Mouse (Mus musculus) liver, embryonic 15.5 days (tissue): ENCODE results near the gene Tbc1d13. TPM values are rescaled to one million over a fixed set of nuclear protein-coding genes. Genes with fewer than 3 reads are reported as not detected.
"Not testable (repeated sequence)": the region's sequence is repeated elsewhere in the genome, so short reads cannot be mapped to it uniquely, and the experiment has no call there.

ENCODE experiments used
- ATAC-seq: fragments of 200-750 bp; cut with Nextera tagmentation; 2 replicates; pipeline ENCODE4 v1.8.0; 2017; ENCODE audit warnings: moderate number of reproducible peaks, mild to moderate bottlenecking, moderate library complexity; ENCODE audit not compliant: insufficient read depth
- H3K27ac ChIP-seq: fragments of 300-500 bp; sonication (generic); replicated peaks from 2 replicates; pipeline ENCODE4 v1.5.1; 2015; ENCODE audit warnings: mild to moderate bottlenecking, inconsistent platforms
- H3K27me3 ChIP-seq: fragments of 300-500 bp; sonication (generic); 2 replicates; pipeline ENCODE4 v1.6.1; 2015; ENCODE audit warnings: mild to moderate bottlenecking, inconsistent platforms
- H3K36me3 ChIP-seq: fragments of 300-500 bp; sonication (generic); replicated peaks from 2 replicates; pipeline ENCODE4 v1.6.1; 2015; ENCODE audit warnings: moderate library complexity, mild to moderate bottlenecking, inconsistent platforms
- H3K4me1 ChIP-seq: fragments of 300-500 bp; sonication (generic); replicated peaks from 2 replicates; pipeline ENCODE4 v1.6.1; 2015; ENCODE audit warnings: inconsistent platforms
- H3K4me2 ChIP-seq: fragments of 300-500 bp; sonication (generic); 2 replicates; pipeline ENCODE4 v1.6.1; 2015; ENCODE audit warnings: moderate library complexity, mild to moderate bottlenecking, inconsistent platforms
- H3K4me3 ChIP-seq: fragments of 300-500 bp; sonication (generic); replicated peaks from 2 replicates; pipeline ENCODE4 v1.5.1; 2015; ENCODE audit warnings: mild to moderate bottlenecking, inconsistent platforms
- H3K9ac ChIP-seq: fragments of 300-500 bp; sonication (generic); 2 replicates; pipeline ENCODE4 v1.6.1; 2015; ENCODE audit warnings: moderate library complexity, mild to moderate bottlenecking, inconsistent platforms
- H3K9me3 ChIP-seq: fragments of 300-500 bp; sonication (generic); replicated peaks from 2 replicates; pipeline ENCODE4 v1.6.1; 2016; ENCODE audit warnings: inconsistent platforms
- WGBS: fragments of 180-500 bp; shearing (Covaris S2); methylation state at CpG from one replicate; pipeline ENCODE4 v1.1.7; 2015; ENCODE audit warnings: mixed read lengths; ENCODE audit not compliant: insufficient replicate concordance; 5-methylcytosine and 5-hydroxymethylcytosine counted together
- polyA plus RNA-seq: library from polyadenylated mRNA; unstranded; fragments of >200 nt; fragmentation: Nextera tagmentation; extraction: Ambion mirVana; gene quantifications from 2 replicates; pipeline ENCODE4 v1.2.1, GENCODE M21; 2015

The Tbc1d13 gene
- polyA plus RNA-seq, 1 experiment from 2014 or later, result 2.0 TPM

DNA sequence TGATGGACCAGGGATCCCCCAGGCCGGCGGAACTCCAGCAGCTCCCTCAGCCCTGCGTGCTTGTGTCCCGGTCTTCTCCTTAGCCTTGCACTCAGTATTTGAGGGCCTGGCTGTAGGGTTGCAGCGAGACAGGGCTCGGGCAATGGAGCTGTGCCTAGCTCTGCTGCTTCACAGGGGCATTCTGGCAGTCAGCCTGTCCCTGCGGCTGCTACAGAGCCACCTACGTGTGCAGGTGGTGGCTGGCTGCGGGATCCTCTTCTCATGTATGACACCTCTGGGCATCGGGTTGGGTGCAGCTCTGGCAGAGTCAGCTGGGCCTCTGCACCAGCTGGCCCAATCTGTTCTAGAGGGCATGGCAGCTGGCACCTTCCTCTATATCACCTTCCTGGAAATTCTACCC is 26.3 kb downstream of the Tbc1d13 start:
- not testable (repeated sequence) for H3K9ac ChIP-seq, H3K36me3 ChIP-seq, H3K27ac ChIP-seq, H3K4me3 ChIP-seq, H3K4me2 ChIP-seq, ATAC-seq, H3K27me3 ChIP-seq, H3K9me3 ChIP-seq, H3K4me1 ChIP-seq
- whole genome bisulfite sequencing, result 63% methylated on average over 9 of the region's 10 CpGs

DNA sequence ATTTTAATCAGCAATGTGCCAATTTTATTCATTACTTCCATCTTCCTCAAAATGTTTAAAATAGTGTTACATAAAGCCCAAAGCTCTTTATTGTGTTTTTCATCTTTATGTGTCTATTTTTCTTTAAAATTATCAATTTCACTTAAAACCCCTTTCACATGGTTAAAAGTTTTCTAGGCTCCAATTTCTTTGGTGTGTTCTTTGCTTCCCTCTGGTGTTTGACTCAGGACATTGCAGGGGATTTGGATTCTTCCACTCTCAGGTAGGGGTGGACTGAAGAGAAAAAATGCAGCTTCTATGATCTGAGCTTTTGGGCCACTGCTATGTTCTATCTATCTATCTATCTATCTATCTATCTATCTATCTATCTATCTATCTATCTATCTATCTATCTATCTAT is 28.3 kb downstream of the Tbc1d13 start:
- no peaks in the 10 kb centered on the region for H3K4me1 ChIP-seq
- H3K9me3 ChIP-seq, result peaks cover 12% of the 10 kb centered on the region
- no peak overlapping the region for H3K27ac ChIP-seq
- no peak overlapping the region for H3K4me2 ChIP-seq
- H3K27me3 ChIP-seq, result no peaks in the 10 kb centered on the region
- H3K36me3 ChIP-seq, result no peaks in the 10 kb centered on the region; the same call in 1 of the 2 replicates
- H3K9ac ChIP-seq, result no peak overlapping the region
- H3K4me3 ChIP-seq, result no peak overlapping the region
- no peak for ATAC-seq

DNA sequence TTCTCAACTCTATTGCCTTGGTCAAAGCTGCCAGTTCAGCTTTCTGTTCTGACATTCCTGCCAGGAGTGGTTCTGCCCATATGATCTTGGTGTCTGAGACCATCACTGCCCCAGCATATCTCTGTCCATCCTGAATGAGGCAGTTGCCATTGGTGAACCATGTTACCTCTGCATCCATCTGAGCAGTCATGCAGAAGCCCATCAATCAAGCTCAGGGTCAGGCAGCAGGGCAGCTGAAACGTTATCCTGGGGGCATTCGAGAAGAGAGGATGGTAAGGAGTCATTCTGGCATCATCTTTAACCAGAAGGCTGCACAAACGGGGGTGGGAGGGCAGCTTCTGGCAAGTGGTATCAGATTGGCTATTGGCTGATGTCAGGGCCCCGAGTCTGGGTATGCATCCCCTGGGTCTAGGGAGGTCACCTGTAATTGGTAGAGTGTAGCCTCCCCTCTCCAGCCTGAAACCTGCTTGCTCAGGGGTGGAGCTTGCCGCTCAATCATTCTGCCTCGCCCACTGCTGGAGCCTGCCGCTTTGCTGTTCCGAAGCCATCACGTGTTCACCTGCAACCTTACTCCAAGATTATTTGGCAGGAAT is 30.9 kb downstream of the Tbc1d13 start:
- no peaks in the 10 kb centered on the region for H3K4me1 ChIP-seq
- no peak for ATAC-seq
- 56% methylated on average over 9 of the region's 9 CpGs for whole genome bisulfite sequencing
- peaks cover 15% of the 10 kb centered on the region for H3K9me3 ChIP-seq
- no peak overlapping the region for H3K4me3 ChIP-seq
- H3K27ac ChIP-seq, result no peak overlapping the region
- H3K27me3 ChIP-seq, result no peaks in the 10 kb centered on the region
- no peaks in the 10 kb centered on the region; the same call in 1 of the 2 replicates for H3K36me3 ChIP-seq
- no peak overlapping the region for H3K9ac ChIP-seq
- no peak overlapping the region for H3K4me2 ChIP-seq

GRCm38 (mm10) chr2:30166677-30167076 is 33.1 kb downstream of the Tbc1d13 start:
- WGBS, result 47% methylated on average over 4 of the region's 4 CpGs
- no peaks in the 10 kb centered on the region; the same call in 1 of the 2 replicates for H3K36me3 ChIP-seq
- H3K4me2 ChIP-seq, result no peak overlapping the region
- ATAC-seq, result no peak
- H3K27me3 ChIP-seq, result no peaks in the 10 kb centered on the region
- peaks cover 15% of the 10 kb centered on the region for H3K9me3 ChIP-seq
- H3K9ac ChIP-seq, result no peak overlapping the region
- peaks cover 8% of the 10 kb centered on the region for H3K4me1 ChIP-seq
- no peak overlapping the region for H3K4me3 ChIP-seq
- H3K27ac ChIP-seq, result no peak overlapping the region

DNA sequence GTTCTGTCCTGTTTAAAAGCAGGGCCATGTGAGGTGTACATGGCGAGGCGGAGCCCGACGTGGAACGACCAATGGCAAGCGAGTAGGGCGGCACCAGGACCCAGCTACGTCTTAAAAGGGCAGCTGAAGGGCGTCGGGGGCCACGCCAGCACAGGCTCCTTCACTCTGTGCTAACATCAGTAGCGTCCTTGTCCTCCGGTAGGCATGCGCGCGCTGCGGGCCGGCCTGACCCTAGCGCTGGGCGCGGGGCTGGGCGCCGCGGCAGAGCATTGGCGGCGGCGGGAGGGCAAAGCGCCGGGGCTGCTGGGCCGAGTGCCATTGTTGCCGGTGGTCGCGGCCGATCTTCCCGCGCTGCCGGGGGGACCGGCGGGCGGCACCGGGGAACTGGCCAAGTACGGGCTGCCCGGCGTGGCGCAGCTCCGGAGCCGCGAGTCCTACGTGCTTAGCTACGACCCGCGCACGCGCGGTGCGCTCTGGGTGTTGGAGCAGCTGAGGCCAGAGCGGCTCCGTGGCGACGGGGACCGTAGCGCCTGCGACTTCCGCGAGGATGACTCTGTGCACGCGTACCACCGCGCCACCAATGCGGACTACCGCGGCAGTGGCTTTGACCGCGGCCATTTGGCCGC is 37.9 kb downstream of the Tbc1d13 start, which contains the start of gene Endog:
TSS of gene Endog (plus strand) at position 123 of the 626 bp plus-strand sequence.
- ATAC-seq, result peak; percentile 88
- H3K27me3 ChIP-seq, result no peaks in the 10 kb centered on the region
- under 1% methylated on average over 75 of the region's 75 CpGs for WGBS
- H3K4me3 ChIP-seq, result peak within 1 kb of the TSS; percentile 66
- peaks cover 17% of the 10 kb centered on the region for H3K4me1 ChIP-seq
- peak within 1 kb of the TSS; percentile 68 for H3K27ac ChIP-seq
- peaks cover 40% of the 10 kb centered on the region for H3K36me3 ChIP-seq
- H3K9ac ChIP-seq, result peak within 1 kb of the TSS; percentile 60
- peaks cover 6% of the 10 kb centered on the region for H3K9me3 ChIP-seq
- H3K4me2 ChIP-seq, result peak within 1 kb of the TSS; percentile 95

GRCm38 (mm10) chr2:30171997-30172382 is 38.4 kb downstream of the Tbc1d13 start:
- Histone ChIP-seq H3K4me2 (peak overlapping the region; percentile 95), H3K4me1 (peaks cover 20% of the 10 kb centered on the region), H3K27me3 (no peaks in the 10 kb centered on the region), H3K36me3 (peaks cover 45% of the 10 kb centered on the region), H3K9me3 (peaks cover 1% of the 10 kb centered on the region; the same call in 1 of the 2 replicates), H3K27ac (peak overlapping the region; percentile 68), H3K9ac (peak overlapping the region; percentile 60), H3K4me3 (peak overlapping the region; percentile 66)
- WGBS, result 4% methylated on average over 19 of the region's 19 CpGs
- 0 out of 2 replicates have a peak, but pooled peaks have one; percentile 7 for ATAC-seq

DNA sequence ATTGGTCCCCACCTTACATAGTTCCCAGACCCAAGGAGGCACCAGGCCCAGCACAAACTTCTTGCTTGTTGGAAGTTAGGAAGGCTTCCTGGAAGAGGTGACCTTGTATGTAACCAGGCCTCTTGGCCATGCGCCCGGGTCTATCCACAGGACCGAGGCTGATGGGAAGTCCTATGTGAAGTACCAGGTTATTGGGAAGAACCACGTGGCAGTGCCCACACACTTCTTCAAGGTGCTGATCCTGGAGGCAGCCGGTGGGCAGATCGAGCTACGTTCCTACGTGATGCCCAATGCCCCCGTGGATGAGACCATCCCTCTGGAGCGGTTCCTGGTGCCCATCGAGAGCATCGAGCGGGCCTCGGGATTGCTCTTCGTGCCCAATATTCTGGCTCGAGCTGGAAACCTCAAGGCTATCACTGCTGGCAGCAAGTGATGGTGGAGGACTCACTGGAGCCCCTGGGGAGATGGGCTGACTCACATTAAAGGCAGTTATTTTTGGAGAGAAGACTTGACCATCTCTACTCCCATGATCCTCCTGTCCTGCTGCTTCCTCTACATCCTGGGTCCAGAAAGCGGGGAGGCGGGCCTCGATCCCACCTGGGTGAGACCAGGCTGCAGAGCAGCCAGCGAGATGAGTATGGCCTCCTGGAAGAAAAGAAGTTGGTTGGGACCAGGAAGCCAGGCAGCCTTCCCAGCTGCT is 40.1 kb downstream of the Tbc1d13 start:
- Histone ChIP-seq H3K27me3 (no peaks in the 10 kb centered on the region), H3K4me2 (no peak overlapping the region), H3K9me3 (no peaks in the 10 kb centered on the region), H3K27ac (no peak overlapping the region), H3K4me1 (peaks cover 37% of the 10 kb centered on the region), H3K9ac (no peak overlapping the region), H3K36me3 (peaks cover 46% of the 10 kb centered on the region), H3K4me3 (no peak overlapping the region)
- no peak for ATAC-seq
- WGBS, result 83% methylated on average over 20 of the region's 20 CpGs

DNA sequence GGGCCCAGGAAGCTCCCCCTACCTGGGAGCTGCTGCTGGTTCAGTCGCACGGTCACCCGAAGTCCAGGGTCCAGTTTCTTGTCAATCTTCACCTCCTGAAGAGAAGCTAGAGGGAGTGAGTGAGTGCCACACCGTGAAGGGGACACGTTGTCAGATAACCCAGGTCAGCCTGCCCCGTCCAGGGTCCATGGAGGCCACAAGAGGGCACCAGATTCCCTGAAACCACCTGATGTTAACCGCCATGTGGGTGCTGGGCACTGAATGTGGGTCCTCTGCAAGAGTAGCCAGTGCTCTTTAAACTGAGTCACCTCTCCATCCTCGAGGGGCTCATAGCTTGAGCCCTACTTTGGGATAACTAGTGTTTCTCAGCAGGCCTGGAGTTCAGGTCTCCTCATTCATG is 42.4 kb downstream of the Tbc1d13 start:
- no peak overlapping the region for H3K27ac ChIP-seq
- no peak overlapping the region for H3K9ac ChIP-seq
- H3K27me3 ChIP-seq, result no peaks in the 10 kb centered on the region
- H3K36me3 ChIP-seq, result peaks cover 46% of the 10 kb centered on the region
- no peak overlapping the region for H3K4me3 ChIP-seq
- H3K4me1 ChIP-seq, result peaks cover 38% of the 10 kb centered on the region
- H3K9me3 ChIP-seq, result no peaks in the 10 kb centered on the region
- 75% methylated on average over 8 of the region's 8 CpGs for WGBS
- no peak for ATAC-seq
- H3K4me2 ChIP-seq, result no peak overlapping the region

- Histone ChIP-seq H3K27me3 (no peaks in the 10 kb centered on the region), H3K9me3 (no peaks in the 10 kb centered on the region), H3K4me2 (no peak overlapping the region), H3K27ac (no peak overlapping the region), H3K4me1 (peaks cover 32% of the 10 kb centered on the region), H3K4me3 (0 out of 2 replicates have a peak overlapping the region, but pooled peaks have one; percentile 5), H3K36me3 (peaks cover 46% of the 10 kb centered on the region), H3K9ac (no peak overlapping the region)
- WGBS, result 87% methylated on average over 2 of the region's 2 CpGs
- ATAC-seq, result no peak
Observed at GRCm38 (mm10) chr2:30176561-30176960, 43.0 kb downstream of the Tbc1d13 start.

DNA sequence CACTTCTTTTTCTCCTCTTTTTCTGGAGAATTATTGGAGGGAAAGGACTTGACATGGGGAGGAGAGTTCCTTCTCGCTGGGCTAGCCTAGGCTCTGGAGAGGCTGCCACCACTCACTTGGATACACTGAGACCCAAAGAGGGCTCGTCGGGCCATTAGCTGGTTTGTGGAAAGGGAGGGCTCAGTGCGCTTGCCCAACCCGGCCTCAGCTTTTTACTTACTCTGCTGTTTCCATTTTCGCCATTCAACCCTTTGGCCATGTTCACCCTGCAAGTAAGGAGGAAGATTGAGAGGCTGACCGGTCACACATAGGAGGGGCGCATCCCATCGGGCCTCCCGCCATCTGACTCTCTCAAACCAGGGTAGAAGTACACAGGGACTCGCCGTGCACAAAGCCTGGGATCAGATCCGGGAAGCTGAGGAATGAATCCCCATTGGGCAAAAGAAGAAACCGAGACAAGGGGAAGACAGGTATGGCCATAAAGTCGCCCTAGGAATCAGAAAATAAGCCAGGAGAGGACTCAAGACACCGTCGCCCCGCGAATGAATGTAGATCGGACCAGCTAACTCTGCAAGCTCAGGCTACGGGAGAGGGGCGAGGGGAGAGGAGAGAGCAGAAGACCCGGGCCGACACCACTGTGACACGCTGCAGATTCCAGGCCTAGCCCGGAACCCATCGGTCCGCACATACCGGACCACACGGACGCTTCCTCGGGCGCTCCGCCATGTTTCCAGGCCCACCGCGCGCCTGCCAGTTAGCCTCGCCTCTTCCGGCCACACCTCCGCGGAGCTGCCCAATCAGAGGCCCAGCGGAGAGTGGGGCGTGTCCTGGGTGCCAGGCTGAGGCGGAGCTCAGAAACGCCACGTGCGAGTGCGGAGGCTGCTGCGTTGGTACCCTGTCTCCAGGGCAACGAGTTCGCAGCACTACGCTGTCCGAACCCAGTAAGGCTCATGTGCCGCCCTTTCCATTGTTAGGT is 44.4 kb downstream of the Tbc1d13 start, which contains the start of gene Spout1:
TSS of gene Spout1 (minus strand) at position 760 of the 976 bp plus-strand sequence.
- peak; percentile 90 for ATAC-seq
- under 1% methylated on average over 54 of the region's 54 CpGs for WGBS

More for the DNA sequence above, 44.4 kb downstream of the Tbc1d13 start, which contains the start of gene Spout1:
- peak within 1 kb of the TSS; percentile 90 for H3K4me2 ChIP-seq
- H3K27me3 ChIP-seq, result no peaks in the 10 kb centered on the region
- peak within 1 kb of the TSS; percentile 31 for H3K27ac ChIP-seq
- peak within 1 kb of the TSS; percentile 60 for H3K9ac ChIP-seq
- H3K36me3 ChIP-seq, result peaks cover 42% of the 10 kb centered on the region
- no peaks in the 10 kb centered on the region for H3K9me3 ChIP-seq
- peak within 1 kb of the TSS; percentile 79 for H3K4me3 ChIP-seq
- H3K4me1 ChIP-seq, result peaks cover 21% of the 10 kb centered on the region
